Mouse (Mus musculus): ENCODE results near the gene Sez6.

DNA sequence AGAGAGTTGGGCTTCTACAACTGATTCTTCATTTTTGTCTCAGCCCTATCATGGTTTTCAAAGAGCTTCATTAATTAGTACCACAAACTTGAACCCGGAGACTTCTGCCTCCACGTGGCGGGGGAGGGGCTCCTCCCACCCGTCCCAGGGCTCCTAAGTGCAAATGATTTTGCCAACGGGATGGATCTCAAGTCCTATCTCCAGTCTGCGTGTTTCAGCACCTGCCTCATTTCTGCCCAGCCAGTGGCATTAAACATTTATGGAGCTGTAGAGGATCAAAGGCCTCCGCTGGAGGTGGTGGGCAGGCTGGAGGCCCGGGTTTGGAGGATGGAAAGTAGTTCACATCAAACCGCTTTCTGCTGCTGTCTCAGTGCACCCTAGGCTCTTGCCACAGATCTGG lies 3.9 kb upstream of the Sez6 start:
- no peak for TF ChIP-seq NANOG (IDR thresholded peaks at IDR 0.05; ENCODE audit: borderline replicate concordance, low read length)
- no peak for TF ChIP-seq CTCF (conservative IDR thresholded peaks at IDR 0.05; ENCODE audit: low read length)
- no peak for TF ChIP-seq POU5F1 (IDR thresholded peaks at IDR 0.05; ENCODE audit: borderline replicate concordance, low read length)

Data from E14TG2a.4 (cell line).